ENCODE assay signal across 12 mouse cellular contexts in genomic region chr3:32417751-32418211, GRCm38 (mm10). TPM values are rescaled to one million over a fixed set of nuclear protein-coding genes. Genes with fewer than 3 reads are reported as not detected.
A peak's percentile ranks its signal among the peaks of the same experiment; 100 is the strongest.
DNase-seq lines count a peak whose midpoint lies in the region; ATAC-seq lines count a peak whose summit lies in the region.
"Had no signal": no experiment of that assay in that cellular context is flagged by ENCODE, and none has a peak within 500 bp of the region (broad histone marks: within the 10 kb centered on the region; RNA-seq: fewer than 3 reads in every experiment).

No protein-coding gene starts in this region.

- no peak overlapping the region for H3K9ac ChIP-seq in heart, embryonic 15.5 days
- H3K9ac ChIP-seq in stomach, embryonic 16.5 days (ENCODE audit: low read length): no peak overlapping the region
- H3K9ac ChIP-seq: hindbrain, embryonic 12.5 days; limb, embryonic 12.5 days had no signal

- H3K4me3 ChIP-seq in heart, embryonic 15.5 days: no peak overlapping the region
- no peak overlapping the region for H3K4me3 ChIP-seq in stomach, embryonic 16.5 days (replicated peaks; ENCODE audit: low read length)
- H3K4me3 ChIP-seq: hindbrain, embryonic 12.5 days; limb, embryonic 12.5 days had no signal

- no peaks in the 10 kb centered on the region for H3K9me3 ChIP-seq in heart, embryonic 15.5 days (replicated peaks)
- H3K9me3 ChIP-seq in stomach, embryonic 16.5 days (replicated peaks; ENCODE audit: control insufficient read depth, low read length): no peaks in the 10 kb centered on the region
- H3K9me3 ChIP-seq: hindbrain, embryonic 12.5 days; limb, embryonic 12.5 days had no signal

- H3K4me2 ChIP-seq in heart, embryonic 15.5 days: no peak overlapping the region
- no peak overlapping the region for H3K4me2 ChIP-seq in stomach, embryonic 16.5 days (ENCODE audit: low read depth, low read length)
- H3K4me2 ChIP-seq: hindbrain, embryonic 12.5 days; limb, embryonic 12.5 days had no signal

- peaks cover 58% of the 10 kb centered on the region for H3K4me1 ChIP-seq in heart, embryonic 15.5 days (replicated peaks)
- peaks cover 41% of the 10 kb centered on the region for H3K4me1 ChIP-seq in stomach, embryonic 16.5 days (ENCODE audit: control insufficient read depth, insufficient read depth, low read length)

- H3K27me3 ChIP-seq in heart, embryonic 15.5 days: no peaks in the 10 kb centered on the region
- H3K27me3 ChIP-seq in stomach, embryonic 16.5 days (ENCODE audit: control insufficient read depth, insufficient read depth, low read length): no peaks in the 10 kb centered on the region
- H3K27me3 ChIP-seq: hindbrain, embryonic 12.5 days; limb, embryonic 12.5 days had no signal

- peak; percentile 31; the same call in 1 of the 2 replicates for ATAC-seq in heart, embryonic 15.5 days (replicated peaks; ENCODE audit: insufficient number of reproducible peaks, insufficient read depth, low FRiP score, low read depth)
- ATAC-seq in stomach, embryonic 16.5 days (ENCODE audit: insufficient read depth, low FRiP score): peak; percentile 46; the same call in 1 of the 2 replicates

- 48% methylated on average over 5 of the region's 5 CpGs for WGBS in heart, embryonic 15.5 days
- WGBS in stomach, embryonic 16.5 days: 60% methylated on average over 5 of the region's 5 CpGs

- intact Hi-C loops in heart, postnatal 10 days (cut with DNase I): no loop called here

- 0 out of 2 replicates have a peak overlapping the region, but pooled peaks have one; percentile 11 for H3K27ac ChIP-seq in heart, embryonic 15.5 days
- H3K27ac ChIP-seq in stomach, embryonic 16.5 days (ENCODE audit: low read length): peak overlapping the region; percentile 72
- H3K27ac ChIP-seq: hindbrain, embryonic 12.5 days; limb, embryonic 12.5 days had no signal

- no peaks in the 10 kb centered on the region for H3K36me3 ChIP-seq in heart, embryonic 15.5 days
- no peaks in the 10 kb centered on the region for H3K36me3 ChIP-seq in stomach, embryonic 16.5 days (ENCODE audit: control insufficient read depth, insufficient read depth, low read length)
- H3K36me3 ChIP-seq: hindbrain, embryonic 12.5 days; limb, embryonic 12.5 days had no signal

- DNase-seq in heart, adult 8-10 months (ENCODE audit: low spot score): no peak
- DNase-seq in testis, postnatal 10 days (ENCODE audit: low spot score): peak; percentile 3
- no peak for DNase-seq in testis, postnatal 14 days (ENCODE audit: low spot score)
- DNase-seq in heart, postnatal 10 days: peak; percentile 44 to 55
- DNase-seq in cerebellum, adult 8-10 months: no peak
- no peak for DNase-seq in kidney, adult 9 months
- DNase-seq: cerebellum, postnatal 36 days; layer of hippocampus, adult 9-11 months had no signal

RNA-seq across cellular contexts. Expression of gene Pik3ca, which starts 20.3 kb away (rescaled TPM):
- 7.1 and 7.2 TPM in 2 replicates for polyA plus RNA-seq in heart, embryonic 15.5 days (2015; fragmentation: Nextera tagmentation; extraction: Ambion mirVana)
- 10 to 100 TPM; 42.2 to 50.1 (median 45.1) TPM for total RNA-seq in heart, adult 8-10 months (2022)
- total RNA-seq in heart, postnatal 10 days (2021): 10 to 100 TPM; 48.6 to 57.2 TPM
- 7.3 and 8.2 TPM in 2 replicates for polyA plus RNA-seq in stomach, embryonic 16.5 days (2015; fragmentation: Nextera tagmentation; extraction: Ambion mirVana)

RNA-seq across cellular contexts. Expression of gene Zmat3, which starts 52.0 kb away (rescaled TPM):
- 3.4 and 3.6 TPM in 2 replicates for polyA plus RNA-seq in heart, embryonic 15.5 days (2015; fragmentation: Nextera tagmentation; extraction: Ambion mirVana)
- total RNA-seq in heart, adult 8-10 months (2022): 1 to 10 TPM; 5.9 to 8.9 (median 6.6) TPM
- 10 to 100 TPM; 11.2 to 12.1 TPM for total RNA-seq in heart, postnatal 10 days (2021)
- 5.7 and 6.4 TPM in 2 replicates for polyA plus RNA-seq in stomach, embryonic 16.5 days (2015; fragmentation: Nextera tagmentation; extraction: Ambion mirVana)

Comparison
In these comparisons a context has a peak if more than half of its experiments do, and no peak if none do; other contexts are left out.
1. DNase-seq: peak in testis, postnatal 10 days (single experiment) and heart, postnatal 10 days (2 of 2); none in heart, adult 8-10 months (single experiment), testis, postnatal 14 days (single experiment), cerebellum, adult 8-10 months (single experiment) and kidney, adult 9 months (single experiment).